Mouse (Mus musculus) adrenal gland, postnatal 10 days (tissue): ENCODE results near the gene Ccdc60. TPM values are rescaled to one million over a fixed set of nuclear protein-coding genes. Genes with fewer than 3 reads are reported as not detected.
"Not testable (repeated sequence)": the region's sequence is repeated elsewhere in the genome, so short reads cannot be mapped to it uniquely, and the experiment has no call there.

Source experiments
- DNase-seq: peaks from one replicate; pipeline ENCODE4 v3.0.0; 2021; ENCODE audit warnings: mixed read lengths
- total RNA-seq, 2 experiments: library from RNA; stranded (reverse); gene quantifications; 2 replicates each; pipeline ENCODE4 v1.2.3; 2021

The Ccdc60 gene
- total RNA-seq, 2 experiments from 2014 or later, result 0.09 TPM; not detected in 1

DNA sequence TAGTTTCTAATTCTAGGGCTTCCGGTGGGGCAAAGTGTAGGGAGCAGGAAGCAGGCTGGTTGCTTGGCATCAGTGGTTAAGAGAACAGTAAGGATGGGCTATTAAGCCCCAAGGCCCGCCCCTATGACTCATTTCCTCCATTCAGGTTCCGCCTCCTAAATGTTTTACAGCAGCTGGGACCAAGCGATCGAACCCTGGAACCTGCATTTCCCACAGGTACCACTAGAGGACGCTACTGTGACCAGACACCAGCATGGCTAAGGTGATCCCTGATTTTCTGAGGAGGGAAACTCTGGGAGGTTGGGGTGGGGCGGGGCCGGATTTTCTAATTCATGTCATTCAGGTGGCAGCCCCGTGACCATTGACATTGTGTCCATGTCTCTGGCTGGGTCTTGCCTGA is 96.1 kb downstream of the Ccdc60 start:
- DNase-seq, result no peak

DNA sequence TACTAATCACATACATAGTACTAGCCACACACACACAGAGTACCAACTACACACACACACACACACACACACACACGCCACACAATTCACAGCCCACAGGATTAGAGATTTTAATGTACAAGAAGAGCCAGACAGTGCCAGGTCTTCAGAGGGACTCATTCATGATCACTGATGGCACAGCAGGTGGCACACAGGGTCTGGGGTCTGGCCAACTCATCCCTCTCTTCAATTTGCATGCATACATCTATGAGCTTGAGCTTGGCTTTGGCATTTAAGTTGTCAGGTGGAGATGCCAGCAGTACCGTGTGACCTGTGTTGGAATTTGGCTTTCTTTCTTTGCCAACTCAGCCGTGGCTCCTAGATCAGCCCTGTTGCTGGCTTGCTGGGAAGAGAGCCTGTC is 97.2 kb downstream of the Ccdc60 start:
- no peak for DNase-seq

GRCm38 (mm10) chr5:116189818-116190217 is 99.0 kb downstream of the Ccdc60 start:
- DNase-seq, result no peak

- no peak for DNase-seq
These were observed 108.2 kb downstream of the Ccdc60 start for GRCm38 (mm10) chr5:116180594-116180993.

DNA sequence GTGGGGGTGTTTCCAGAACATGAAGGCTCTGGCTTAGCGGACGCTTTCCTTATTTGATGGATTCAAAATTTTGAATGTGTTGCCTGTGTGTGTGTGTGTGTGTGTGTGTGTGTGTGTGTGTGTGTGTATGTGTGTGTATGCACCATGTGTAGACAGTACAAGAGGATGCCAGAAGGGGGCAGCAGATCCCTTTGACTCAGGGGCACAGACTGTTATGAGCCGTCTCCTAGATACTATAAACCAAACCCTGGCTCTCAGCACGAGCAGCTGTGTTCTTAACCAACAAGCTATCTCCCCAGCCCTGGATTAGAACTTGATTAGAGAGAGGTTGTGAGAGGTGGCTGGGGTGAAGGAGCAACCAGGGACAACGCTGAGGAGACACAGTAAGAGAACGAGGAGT is 117.1 kb downstream of the Ccdc60 start:
- DNase-seq, result no peak

GRCm38 (mm10) chr5:116166965-116167364 is 121.8 kb downstream of the Ccdc60 start:
- DNase-seq, result no peak

DNA sequence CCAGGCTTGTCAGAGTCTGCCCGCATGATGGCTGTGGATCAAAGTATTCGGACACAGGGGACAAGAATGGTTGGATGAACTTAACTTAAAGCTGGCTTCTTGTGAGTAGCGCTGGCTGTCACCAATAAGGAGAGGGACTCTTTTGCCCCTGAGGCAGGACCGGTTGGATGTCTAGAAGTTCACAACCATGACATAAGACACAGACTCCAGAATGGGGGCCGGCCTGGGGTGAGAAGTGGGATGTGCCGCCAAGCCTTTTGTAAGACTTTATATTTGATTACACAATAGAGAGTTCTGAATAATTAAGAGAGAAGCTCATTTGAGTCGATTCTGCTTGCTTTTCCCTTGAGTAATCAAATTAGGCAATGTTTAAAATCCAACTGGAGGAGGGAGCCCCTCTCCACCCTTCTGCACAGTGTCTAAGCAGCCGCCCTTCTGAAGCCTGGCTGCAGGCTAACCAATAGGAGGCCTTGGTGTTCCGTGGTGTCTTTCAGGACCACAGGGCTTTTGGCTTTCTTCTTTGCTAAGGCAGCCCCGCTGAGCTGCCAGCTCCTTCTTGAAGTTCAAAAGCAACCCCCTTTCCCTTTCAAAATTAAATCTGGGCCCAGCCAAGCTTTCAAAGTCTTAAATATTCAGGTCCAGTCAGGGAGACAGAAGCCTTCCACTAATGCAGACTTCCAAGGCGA is 123.4 kb downstream of the Ccdc60 start:
- DNase-seq, result no peak

DNA sequence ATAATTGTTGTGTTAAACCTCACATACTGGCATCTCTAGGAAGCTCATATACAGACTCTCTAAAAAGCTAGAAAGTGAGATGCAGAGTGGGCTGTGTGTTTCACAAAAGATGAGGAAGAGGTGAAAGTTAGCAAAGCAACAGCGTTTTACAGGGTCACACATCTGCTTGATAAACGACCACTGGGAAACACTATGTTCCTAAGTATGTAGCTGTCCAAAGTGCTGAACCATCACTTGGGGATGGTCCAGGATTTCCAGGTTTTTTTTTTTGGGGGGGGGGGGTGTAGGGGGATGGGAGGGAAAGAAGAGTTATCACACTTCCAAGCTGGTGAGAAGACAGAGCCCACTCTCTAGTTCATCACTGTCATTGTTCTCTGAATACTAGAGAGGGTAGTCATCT is 134.0 kb downstream of the Ccdc60 start:
- DNase-seq, result no peak

DNA sequence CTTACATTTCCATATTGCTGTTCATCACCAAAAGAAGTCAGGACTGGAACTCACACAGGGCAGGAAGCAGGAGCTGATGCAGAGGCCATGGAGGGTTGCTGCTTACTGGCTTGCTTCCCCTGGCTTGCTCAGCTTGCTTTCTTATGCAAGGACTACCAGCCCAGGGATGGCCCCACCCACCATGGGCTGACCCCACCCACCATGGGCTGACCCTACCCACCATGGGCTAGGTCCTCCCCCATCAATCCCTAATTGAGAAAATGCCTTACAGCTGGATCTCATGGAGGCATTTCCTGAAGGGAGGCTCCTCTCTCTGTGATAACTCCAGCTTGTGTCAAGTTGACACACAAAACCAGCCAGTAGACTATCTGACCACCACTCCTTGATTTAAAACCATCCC is 142.3 kb downstream of the Ccdc60 start:
- not testable (repeated sequence) for DNase-seq

- DNase-seq, result no peak
These were observed 144.1 kb downstream of the Ccdc60 start for GRCm38 (mm10) chr5:116144711-116145110.

DNA sequence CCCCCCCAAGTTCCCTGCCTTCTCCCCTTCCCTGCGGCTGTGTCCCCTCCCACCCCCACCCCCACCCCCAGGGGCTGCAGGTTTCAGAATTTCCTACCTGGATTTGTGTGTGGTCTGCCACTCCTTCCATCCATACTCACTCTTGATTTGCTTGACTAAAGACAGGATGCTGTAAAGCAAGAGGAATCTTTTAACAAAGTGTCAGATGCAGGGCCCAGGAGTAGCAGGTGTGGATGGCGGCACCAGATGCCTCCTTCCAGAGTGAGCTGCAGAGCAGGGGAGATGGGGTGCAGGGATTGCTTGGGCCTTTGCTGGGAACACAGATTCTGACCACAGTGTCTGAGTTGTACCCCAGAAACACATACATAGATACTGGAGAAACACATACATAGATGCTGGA is 148.1 kb downstream of the Ccdc60 start:
- no peak for DNase-seq

DNA sequence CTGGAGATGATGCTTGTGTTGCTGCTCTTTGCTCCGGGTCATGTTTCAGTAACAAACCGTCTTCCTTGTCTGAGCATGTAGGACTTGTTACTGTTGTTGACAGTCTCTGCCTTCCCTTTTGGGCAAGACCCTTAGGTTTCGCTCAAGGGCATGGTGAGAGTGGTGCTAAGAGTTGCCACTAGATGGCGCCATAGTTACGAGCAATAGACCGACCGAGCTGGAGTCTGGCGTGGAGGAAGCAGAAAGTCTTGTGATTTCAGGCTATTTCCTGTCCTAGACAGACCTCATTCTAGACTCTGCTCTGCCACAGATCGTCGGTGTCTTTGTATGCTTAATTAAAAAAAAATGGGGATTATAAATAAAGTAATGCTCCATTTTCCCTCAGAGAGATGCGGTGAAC is 165.4 kb downstream of the Ccdc60 start:
- DNase-seq, result peak; percentile 80

DNA sequence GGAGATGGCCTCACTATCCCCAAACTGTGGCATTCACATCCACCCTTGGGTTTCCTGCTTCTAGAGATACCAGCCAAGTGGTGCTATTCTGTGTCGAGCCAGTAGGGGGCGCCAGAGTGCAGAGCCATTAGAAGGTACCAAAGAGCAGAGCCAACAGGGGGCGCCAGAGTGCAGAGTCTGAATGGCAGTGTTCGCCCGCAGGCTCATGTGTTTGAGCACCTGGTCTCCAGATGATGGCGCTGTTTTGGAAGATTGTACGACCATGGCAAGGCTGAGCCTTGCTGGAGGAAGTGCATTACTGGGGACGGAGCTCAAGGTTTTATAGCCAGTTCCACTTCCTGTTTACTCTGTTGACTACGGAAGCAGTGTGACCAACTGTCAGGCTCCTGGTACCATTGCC is 172.2 kb downstream of the Ccdc60 start:
- peak; percentile 58 for DNase-seq

DNA sequence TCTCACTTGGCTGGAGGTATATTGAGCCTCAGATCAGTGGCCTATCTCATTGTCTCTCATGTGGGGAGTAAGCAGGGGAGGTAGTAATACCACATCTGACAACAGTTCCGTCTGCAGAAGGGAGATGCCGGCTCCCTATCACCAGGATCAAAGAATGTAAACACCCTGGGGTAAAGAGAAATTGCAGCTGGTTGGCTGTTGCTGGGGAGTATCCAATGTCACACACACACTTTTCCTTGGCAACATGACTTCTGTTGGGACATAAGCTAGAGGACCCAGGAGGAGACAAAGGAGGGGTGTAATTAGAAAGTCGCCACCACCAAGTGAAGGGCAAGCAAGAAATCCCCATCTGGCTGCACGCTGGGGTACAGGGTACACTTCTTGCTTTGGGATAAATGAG is 172.7 kb downstream of the Ccdc60 start:
- no peak for DNase-seq

DNA sequence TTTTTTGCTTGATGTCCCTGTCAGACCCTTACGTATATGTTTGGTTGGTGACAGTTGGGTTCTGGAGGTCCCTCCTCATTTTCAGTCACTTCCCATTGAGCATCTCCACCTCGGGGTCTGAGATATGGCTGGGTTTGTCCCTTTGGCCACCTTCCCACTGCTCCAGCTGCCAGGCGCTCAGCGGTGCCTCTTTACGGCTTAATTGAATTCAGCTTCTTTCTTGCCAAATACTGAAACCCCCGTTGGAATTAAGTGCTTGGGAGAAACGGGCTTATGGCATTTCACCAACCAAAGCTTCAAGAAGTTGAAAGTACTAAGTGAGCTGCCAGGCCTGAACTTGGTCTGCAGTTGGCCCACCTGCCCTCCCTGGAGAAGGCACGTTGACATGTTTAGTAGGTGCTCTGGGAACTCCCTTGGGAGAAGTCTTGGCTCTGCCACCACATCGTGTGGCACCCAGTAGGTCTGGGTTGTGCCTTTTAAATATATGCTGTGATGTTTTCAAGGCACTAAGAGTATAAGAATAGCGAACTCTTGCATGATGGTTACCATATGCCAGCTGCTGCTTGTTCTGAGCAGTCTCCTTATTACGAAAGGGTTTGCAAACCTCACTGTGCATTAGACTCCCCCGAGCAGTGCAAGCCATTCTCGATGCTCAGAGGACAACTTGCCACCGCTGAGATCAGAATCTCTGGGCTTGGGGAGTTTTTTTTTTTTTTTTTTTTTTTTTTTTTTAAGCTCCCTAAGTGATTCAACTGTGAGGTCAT is 173.5 kb downstream of the Ccdc60 start:
- DNase-seq, result no peak

DNA sequence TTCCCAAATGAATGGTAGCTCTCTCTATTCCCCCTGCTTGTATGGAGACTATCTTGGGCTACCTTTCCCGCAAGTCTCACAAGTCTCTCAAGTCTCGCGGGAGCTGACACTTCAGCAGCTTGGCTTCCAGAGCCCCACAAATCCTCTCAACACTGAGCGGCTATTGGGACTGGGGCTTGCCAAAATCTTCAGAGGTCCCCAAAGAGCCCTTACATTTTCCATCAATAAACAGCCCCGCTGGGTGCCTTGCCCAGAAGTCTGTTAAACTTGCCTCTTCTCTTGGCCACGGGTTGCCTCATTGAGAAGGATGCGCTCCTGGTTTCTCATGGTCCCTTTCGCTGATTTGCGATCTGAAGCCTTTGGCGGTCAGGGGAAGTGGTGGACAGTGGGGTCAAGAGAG is 180.1 kb downstream of the Ccdc60 start:
- no peak for DNase-seq

- no peak for DNase-seq
These were observed 204.6 kb downstream of the Ccdc60 start for GRCm38 (mm10) chr5:116084231-116084630.

DNA sequence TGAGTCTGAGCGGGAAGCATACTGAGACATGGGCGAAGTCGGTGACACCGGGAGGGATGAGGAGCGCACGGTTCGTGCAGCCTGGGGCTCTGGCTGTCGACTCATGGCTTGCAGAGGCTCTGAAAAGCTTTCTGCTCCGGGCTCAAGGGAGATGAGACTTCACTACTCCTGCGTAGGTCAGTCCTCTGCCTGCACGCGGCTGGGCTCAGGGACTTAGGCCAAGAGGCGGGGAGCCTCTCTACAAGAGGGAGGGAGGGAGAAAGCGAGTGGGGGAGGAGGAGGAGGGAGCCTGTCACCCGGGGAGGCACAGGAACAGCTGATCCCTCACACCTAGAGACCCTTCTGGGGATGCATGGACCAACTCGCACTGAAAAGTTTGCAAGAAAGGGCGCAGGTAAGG is 205.7 kb downstream of the Ccdc60 start, which contains the start of gene Tmem233:
Tmem233 (minus strand) TSS at position 164 of the 400 bp plus-strand sequence.
- DNase-seq, result peak; percentile 11

DNA sequence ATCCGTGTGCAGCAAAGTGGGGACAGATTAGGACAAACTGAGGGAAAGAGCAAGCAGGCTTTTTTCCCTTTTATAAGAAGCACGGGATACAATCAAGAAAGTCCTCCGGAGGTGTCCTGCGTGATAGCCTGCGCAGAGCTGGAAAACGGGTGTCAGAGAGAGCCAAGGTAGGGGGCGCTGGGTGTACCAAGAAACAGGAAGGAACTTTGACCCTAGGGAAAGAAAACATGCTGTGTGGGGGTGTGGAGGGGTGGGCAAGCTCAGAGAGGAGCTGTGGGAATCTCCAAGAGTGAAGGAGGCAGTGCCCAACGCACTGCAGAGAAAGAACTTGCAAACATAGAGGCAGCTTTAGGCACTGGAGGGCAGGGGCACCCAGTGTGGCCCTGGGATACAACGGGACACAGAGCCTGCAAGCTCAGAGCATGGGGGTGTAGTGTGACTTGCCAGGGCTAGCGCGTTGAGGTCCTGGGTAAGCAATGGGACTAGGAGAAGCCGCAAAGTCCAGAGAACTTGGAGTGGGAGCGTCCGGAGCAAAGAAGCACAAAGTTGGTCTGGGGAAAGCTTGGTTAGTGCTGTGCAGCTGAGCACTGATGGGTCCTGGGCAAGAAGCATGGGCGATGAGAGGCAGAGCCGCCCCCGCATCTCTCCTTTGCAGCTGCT is 206.4 kb downstream of the Ccdc60 start:
- DNase-seq, result no peak

- DNase-seq, result no peak
These were observed 207.2 kb downstream of the Ccdc60 start for GRCm38 (mm10) chr5:116081616-116082015.

GRCm38 (mm10) chr5:116080736-116081135 is 208.0 kb downstream of the Ccdc60 start:
- no peak for DNase-seq
